Mouse (Mus musculus) neural tube, embryonic 14.5 days (tissue): ENCODE measurements at regions not wholly inside any gene's neighbourhood (a gene's known extent, or its start where the extent isn't known, plus 50 kb on each side); places are given as distances from the start of the nearest gene placed in this dataset.

Experiments
- ATAC-seq: fragments of 200-750 bp; cut with Nextera tagmentation; 2 replicates; pipeline ENCODE4 v1.8.0; 2017; ENCODE audit warnings: low read depth, mild to moderate bottlenecking, moderate TSS enrichment, moderate library complexity
- H3K27ac ChIP-seq: fragments of 300-500 bp; sonication (generic); 2 replicates; pipeline ENCODE4 v1.5.1; 2014; ENCODE audit warnings: low read depth, mild to moderate bottlenecking, control low read depth, low read length, moderate library complexity, mixed read lengths
- H3K27me3 ChIP-seq: fragments of 300-500 bp; sonication (generic); 2 replicates; pipeline ENCODE4 v1.6.1; 2014; ENCODE audit warnings: low read length; ENCODE audit not compliant: control insufficient read depth, insufficient read depth
- H3K36me3 ChIP-seq: fragments of 300-500 bp; sonication (generic); 2 replicates; pipeline ENCODE4 v1.6.1; 2014; ENCODE audit warnings: low read length, mixed read lengths; ENCODE audit not compliant: control insufficient read depth, insufficient read depth
- H3K4me1 ChIP-seq: fragments of 300-500 bp; sonication (generic); 2 replicates; pipeline ENCODE4 v1.6.1; 2014; ENCODE audit warnings: low read length; ENCODE audit not compliant: control insufficient read depth, insufficient read depth
- H3K4me2 ChIP-seq: fragments of 300-500 bp; sonication (generic); 2 replicates; pipeline ENCODE4 v1.6.1; 2014; ENCODE audit warnings: mild to moderate bottlenecking, low read depth, low read length, control low read depth
- H3K4me3 ChIP-seq: fragments of 300-500 bp; sonication (generic); 2 replicates; pipeline ENCODE4 v1.5.1; 2014; ENCODE audit warnings: low read depth, low read length, control low read depth, mixed read lengths
- H3K9ac ChIP-seq: fragments of 300-500 bp; sonication (generic); replicated peaks from 2 replicates; pipeline ENCODE4 v1.6.1; 2014; ENCODE audit warnings: low read depth, mild to moderate bottlenecking, control low read depth, low read length, mixed read lengths
- H3K9me3 ChIP-seq: fragments of 300-500 bp; sonication (generic); 2 replicates; pipeline ENCODE4 v1.6.1; 2016; ENCODE audit warnings: low read length; ENCODE audit not compliant: control insufficient read depth
- WGBS: fragments of 180-500 bp; shearing (Covaris S2); extraction: QIAGEN DNeasy Blood & Tissue Kit; methylation state at CpG from one replicate; pipeline ENCODE4 v1.1.7; 2014; 5-methylcytosine and 5-hydroxymethylcytosine counted together

DNA sequence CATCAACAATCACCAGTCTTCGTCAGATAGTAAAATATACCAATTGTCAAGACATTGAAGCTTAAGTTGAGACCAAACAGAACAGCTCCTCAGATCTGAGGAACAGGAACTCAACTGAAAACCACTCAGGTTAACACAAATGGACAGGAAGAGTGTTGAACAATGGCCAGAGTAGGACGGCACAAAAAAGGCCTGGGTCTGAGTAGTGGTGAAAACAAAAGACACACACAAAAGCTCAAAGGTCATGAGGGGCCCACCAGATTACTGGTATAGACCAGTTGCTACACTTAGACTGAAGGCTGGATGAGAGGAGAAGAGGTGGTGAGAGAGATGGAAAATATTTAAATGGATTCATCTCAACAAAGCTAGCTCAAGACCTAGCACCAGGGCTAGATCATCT is 302.8 kb downstream of the Gm11361 start:
- WGBS = 52% methylated on average over 2 of the region's 2 CpGs
- H3K4me2 ChIP-seq = no peak overlapping the region

DNA sequence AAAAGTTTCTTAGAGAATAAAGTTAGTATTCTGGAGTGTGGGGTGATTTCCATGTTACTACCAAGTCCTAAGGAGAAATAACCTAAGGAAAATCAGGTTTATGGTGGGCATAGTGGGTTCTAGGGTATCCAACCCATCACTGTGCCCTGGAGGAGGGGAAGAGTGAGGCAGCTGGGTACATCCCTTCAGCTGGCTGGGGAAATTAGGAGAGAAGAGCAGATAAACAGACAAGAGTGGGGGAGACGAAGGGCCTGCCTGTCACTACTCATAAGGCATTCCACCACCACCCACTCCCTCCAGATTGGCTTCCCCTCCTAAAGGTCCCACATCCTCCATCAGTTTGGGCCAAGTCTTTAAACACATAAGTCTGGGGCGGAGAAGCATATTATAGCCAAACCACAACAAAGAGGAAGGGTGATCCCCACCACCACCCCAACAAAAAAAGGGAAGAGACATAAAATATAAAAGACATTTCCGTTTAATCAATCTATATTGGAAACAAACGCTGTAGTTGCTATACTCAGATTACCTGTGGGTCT is 299.8 kb downstream of the Gm11361 start:
- Histone ChIP-seq H3K4me2 (no peak overlapping the region), H3K27ac (no peak overlapping the region), H3K9me3 (no peaks in the 10 kb centered on the region), H3K9ac (no peak overlapping the region), H3K4me1 (peaks cover 27% of the 10 kb centered on the region), H3K27me3 (no peaks in the 10 kb centered on the region), H3K4me3 (no peak overlapping the region), H3K36me3 (no peaks in the 10 kb centered on the region)
- WGBS = 88% methylated on average over 4 of the region's 4 CpGs
- no peak for ATAC-seq

More for the DNA sequence above, 302.8 kb downstream of the Gm11361 start:
- Histone ChIP-seq H3K27me3 (no peaks in the 10 kb centered on the region), H3K27ac (no peak overlapping the region), H3K4me3 (no peak overlapping the region), H3K4me1 (peaks cover 4% of the 10 kb centered on the region; the same call in 1 of the 2 replicates), H3K9me3 (no peaks in the 10 kb centered on the region), H3K9ac (no peak overlapping the region), H3K36me3 (no peaks in the 10 kb centered on the region)
- ATAC-seq = no peak

DNA sequence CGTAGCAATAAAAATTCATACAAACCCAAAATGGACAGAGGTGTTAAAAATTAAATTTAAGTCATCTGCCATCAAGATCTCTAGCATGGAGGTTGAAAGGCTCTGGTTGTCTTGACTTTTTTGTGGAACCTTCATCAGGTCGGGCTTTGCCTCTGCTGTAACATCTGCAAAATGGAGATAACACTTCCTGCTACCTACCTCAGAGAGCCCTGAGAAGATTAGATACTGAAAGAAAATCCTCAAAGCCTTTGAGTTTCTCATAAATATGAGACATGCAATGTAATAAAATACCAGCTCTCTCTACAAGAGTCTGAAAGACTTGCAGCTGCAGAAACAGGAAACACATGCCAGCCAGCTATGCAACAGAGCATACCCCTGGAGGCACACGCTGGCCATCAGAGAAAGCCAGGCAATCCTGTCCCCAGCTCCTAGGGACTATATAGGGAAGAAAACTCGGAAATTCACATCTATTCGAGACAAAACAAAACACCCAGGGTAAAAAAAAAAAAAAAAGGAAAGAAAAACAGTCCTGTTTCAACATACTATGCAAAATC is 299.1 kb downstream of the Gm11361 start:
- H3K4me3 ChIP-seq = no peak overlapping the region
- no peak overlapping the region for H3K9ac ChIP-seq
- H3K9me3 ChIP-seq = no peaks in the 10 kb centered on the region
- H3K4me2 ChIP-seq = no peak overlapping the region
- no peak overlapping the region for H3K27ac ChIP-seq
- peaks cover 27% of the 10 kb centered on the region for H3K4me1 ChIP-seq
- no peak for ATAC-seq
- WGBS = 82% methylated on average over 5 of the region's 5 CpGs
- no peaks in the 10 kb centered on the region for H3K27me3 ChIP-seq
- no peaks in the 10 kb centered on the region for H3K36me3 ChIP-seq

DNA sequence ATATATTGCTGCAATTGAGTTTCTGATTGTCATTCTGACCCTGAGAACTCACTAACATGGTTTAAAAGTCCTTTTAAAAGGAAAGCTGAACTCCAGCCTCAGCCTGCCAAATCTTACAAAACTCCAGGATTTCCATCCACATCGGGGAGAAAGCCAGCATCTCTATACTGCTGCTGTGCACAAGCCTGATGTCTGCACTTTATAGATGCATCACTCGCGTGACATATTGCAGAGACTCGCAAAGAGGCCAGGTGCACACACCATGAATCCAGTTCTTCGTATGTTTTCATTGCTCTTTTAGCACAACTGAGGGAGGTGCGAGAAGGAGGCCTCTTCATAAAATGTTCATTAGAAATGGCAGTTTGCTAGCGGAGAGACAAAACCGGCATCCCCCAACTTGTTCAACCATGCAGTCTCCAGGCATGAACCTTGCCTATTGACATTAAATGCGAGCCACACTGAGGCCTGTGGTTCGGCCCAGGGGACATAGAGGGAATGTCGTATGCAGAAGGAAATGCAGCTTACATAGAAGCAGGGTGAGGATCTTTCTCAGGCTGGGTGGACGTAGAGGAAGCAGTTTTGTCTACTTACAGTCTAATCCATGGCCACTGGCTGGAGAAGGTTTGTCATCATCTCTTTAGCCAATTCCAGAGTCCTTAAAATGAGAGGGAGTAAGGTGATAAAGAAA is 297.0 kb downstream of the Gm11361 start:
- Histone ChIP-seq H3K4me1 (peaks cover 27% of the 10 kb centered on the region), H3K36me3 (no peaks in the 10 kb centered on the region), H3K27ac (peak overlapping the region; percentile 45; the same call in 1 of the 2 replicates), H3K9ac (no peak overlapping the region), H3K4me3 (no peak overlapping the region), H3K9me3 (no peaks in the 10 kb centered on the region), H3K4me2 (no peak overlapping the region), H3K27me3 (no peaks in the 10 kb centered on the region)
- 44% methylated on average over 12 of the region's 12 CpGs for WGBS
- ATAC-seq = 0 out of 2 replicates have a peak, but pooled peaks have one; percentile 45

DNA sequence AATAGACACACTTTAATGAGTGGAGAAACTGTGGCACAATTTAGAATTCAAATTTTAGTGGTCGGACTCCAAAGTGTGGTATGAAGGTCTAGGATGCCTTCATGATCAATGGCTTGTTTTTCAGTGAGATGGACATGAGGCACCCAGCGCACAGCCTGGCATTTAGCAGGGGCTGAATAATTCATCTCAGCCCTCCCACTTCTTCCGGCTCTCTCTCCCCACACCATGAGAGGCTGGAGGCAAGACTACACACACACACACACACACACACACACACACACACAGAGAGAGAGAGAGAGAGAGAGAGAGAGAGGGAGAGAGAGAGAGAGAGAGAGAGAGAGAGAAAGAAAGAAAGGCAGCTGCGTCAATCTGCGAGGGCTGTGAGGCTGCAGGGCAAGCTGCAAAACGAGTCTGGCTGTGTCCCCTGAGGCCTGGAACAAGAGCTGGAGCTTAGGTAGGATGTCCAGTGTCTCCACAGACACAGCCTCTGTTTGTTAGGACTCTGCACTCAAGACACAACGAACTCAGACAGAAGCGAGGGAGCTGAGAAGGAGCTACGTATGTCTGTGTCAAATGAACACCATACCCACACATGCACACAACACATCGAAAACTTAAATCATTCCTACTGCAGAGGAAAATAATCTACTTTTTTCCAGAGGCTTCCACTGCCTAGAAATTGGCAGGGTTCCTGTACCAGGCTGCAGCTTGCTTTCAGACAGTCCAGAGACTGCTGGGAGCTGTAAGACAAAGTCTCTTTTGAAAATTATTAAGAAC is 295.8 kb downstream of the Gm11361 start:
- no peaks in the 10 kb centered on the region for H3K9me3 ChIP-seq
- H3K9ac ChIP-seq = no peak overlapping the region
- no peak overlapping the region for H3K4me3 ChIP-seq
- no peaks in the 10 kb centered on the region for H3K36me3 ChIP-seq
- ATAC-seq = peak; percentile 59; the same call in 1 of the 2 replicates
- H3K4me2 ChIP-seq = peak overlapping the region; percentile 5; the same call in 1 of the 2 replicates
- peaks cover 27% of the 10 kb centered on the region for H3K4me1 ChIP-seq
- H3K27me3 ChIP-seq = no peaks in the 10 kb centered on the region
- WGBS = 21% methylated on average over 10 of the region's 10 CpGs
- H3K27ac ChIP-seq = peak overlapping the region; percentile 73

DNA sequence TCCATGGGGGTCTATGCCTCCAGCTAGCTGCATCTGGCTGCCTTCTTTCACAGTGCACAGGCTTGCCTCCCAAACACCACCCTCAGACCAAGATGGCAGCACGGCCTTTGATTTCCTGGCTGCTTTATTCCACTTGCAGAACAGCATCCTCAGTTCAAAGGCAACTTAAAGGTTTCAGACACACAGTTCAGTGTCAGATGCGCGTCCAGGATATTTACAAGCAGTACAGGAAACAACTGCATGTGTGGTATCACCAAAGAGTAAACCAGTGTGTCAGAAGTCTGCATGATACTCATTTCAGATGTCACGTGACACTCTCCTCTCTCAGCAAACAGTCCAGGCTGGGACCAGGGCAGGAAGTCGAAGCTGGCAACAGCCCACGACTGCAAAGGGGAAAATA is 294.2 kb downstream of the Gm11361 start:
- no peak overlapping the region for H3K27ac ChIP-seq
- no peaks in the 10 kb centered on the region for H3K36me3 ChIP-seq
- no peak overlapping the region for H3K9ac ChIP-seq
- no peak overlapping the region for H3K4me2 ChIP-seq
- 82% methylated on average over 6 of the region's 6 CpGs for WGBS
- ATAC-seq = no peak
- H3K9me3 ChIP-seq = no peaks in the 10 kb centered on the region
- peaks cover 27% of the 10 kb centered on the region for H3K4me1 ChIP-seq
- no peaks in the 10 kb centered on the region for H3K27me3 ChIP-seq
- no peak overlapping the region for H3K4me3 ChIP-seq

DNA sequence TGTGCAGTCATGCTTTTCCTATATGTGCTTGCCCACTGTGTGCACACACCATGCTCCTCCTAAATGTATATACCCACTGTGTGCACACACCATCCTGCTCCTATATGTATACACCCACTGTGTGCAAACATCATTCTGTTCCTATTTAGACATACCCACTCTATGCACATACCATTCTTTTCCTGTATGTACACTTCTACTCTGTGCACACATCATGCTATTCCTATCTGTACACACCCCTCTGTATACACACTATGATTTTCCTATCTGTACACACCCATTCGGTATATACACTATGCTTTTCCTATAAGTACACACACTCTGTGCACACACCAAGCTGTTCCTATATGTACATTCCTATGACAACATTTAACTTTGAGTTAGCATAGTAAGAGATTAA is 288.5 kb downstream of the Gm11361 start:
- H3K4me1 ChIP-seq = peaks cover 21% of the 10 kb centered on the region; the same call in 1 of the 2 replicates
- WGBS = 97% methylated on average over 1 of the region's 1 CpGs
- H3K27me3 ChIP-seq = no peaks in the 10 kb centered on the region
- H3K27ac ChIP-seq = no peak overlapping the region
- H3K9me3 ChIP-seq = no peaks in the 10 kb centered on the region
- no peak overlapping the region for H3K4me2 ChIP-seq
- ATAC-seq = 0 out of 2 replicates have a peak, but pooled peaks have one; percentile 22
- H3K36me3 ChIP-seq = no peaks in the 10 kb centered on the region
- no peak overlapping the region for H3K4me3 ChIP-seq
- H3K9ac ChIP-seq = no peak overlapping the region

DNA sequence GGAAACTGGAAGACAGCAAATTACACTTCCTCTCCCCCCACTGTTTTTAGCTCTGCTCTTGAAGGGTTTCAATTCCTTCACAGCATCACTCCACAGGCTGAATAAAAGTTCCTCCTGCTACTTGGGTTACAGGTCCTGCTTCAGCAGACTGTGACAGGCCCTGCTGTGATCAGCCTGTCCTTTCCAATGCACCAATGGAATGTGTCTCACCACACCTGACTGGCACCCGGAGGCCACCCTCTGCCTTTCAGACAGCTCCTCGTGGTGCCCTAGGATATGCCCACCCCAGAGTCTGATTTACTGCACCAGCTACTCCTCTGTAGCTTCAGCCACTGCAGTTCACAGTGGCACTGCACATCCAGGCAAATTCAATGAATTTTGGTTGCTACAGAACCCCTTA is 288.0 kb downstream of the Gm11361 start:
- WGBS = 40% methylated on average over 2 of the region's 2 CpGs
- H3K9ac ChIP-seq = no peak overlapping the region
- no peak overlapping the region for H3K4me3 ChIP-seq
- peak; percentile 45; the same call in 1 of the 2 replicates for ATAC-seq
- H3K27me3 ChIP-seq = no peaks in the 10 kb centered on the region
- no peaks in the 10 kb centered on the region for H3K36me3 ChIP-seq
- H3K9me3 ChIP-seq = no peaks in the 10 kb centered on the region
- H3K27ac ChIP-seq = no peak overlapping the region
- no peak overlapping the region for H3K4me2 ChIP-seq
- H3K4me1 ChIP-seq = peaks cover 21% of the 10 kb centered on the region; the same call in 1 of the 2 replicates
